Mouse (Mus musculus) hindbrain, embryonic 14.5 days (tissue): ENCODE data around the gene Fbxo48. TPM values are rescaled to one million over a fixed set of nuclear protein-coding genes. Genes with fewer than 3 reads are reported as not detected.

Experiments used
- ATAC-seq: fragments of 200-750 bp; cut with Nextera tagmentation; 2 replicates; pipeline ENCODE4 v1.8.0; 2017; ENCODE audit warnings: moderate number of reproducible peaks, mild to moderate bottlenecking, moderate TSS enrichment, moderate library complexity; ENCODE audit not compliant: low FRiP score
- DNase-seq: peaks from one replicate; pipeline ENCODE4 v3.0.0-alpha.2; 2015; ENCODE audit warnings: low spot score
- H3K27ac ChIP-seq: fragments of 300-500 bp; sonication (generic); 2 replicates; pipeline ENCODE4 v1.5.1; 2014; ENCODE audit warnings: mild to moderate bottlenecking, moderate library complexity
- H3K27me3 ChIP-seq: fragments of 300-500 bp; sonication (generic); 2 replicates; pipeline ENCODE4 v1.6.1; 2014; ENCODE audit warnings: mild to moderate bottlenecking, low read length, mixed read lengths; ENCODE audit not compliant: control insufficient read depth, insufficient read depth
- H3K36me3 ChIP-seq: fragments of 300-500 bp; sonication (generic); replicated peaks from 2 replicates; pipeline ENCODE4 v1.6.1; 2014; ENCODE audit not compliant: control insufficient read depth, insufficient read depth
- H3K4me1 ChIP-seq: fragments of 300-500 bp; sonication (generic); replicated peaks from 2 replicates; pipeline ENCODE4 v1.6.1; 2014; ENCODE audit warnings: antibody characterized with exemption, low read length, mixed read lengths; ENCODE audit not compliant: control insufficient read depth, insufficient read depth
- H3K4me2 ChIP-seq: fragments of 300-500 bp; sonication (generic); replicated peaks from 2 replicates; pipeline ENCODE4 v1.6.1; 2014; ENCODE audit warnings: mild to moderate bottlenecking, moderate library complexity
- H3K4me3 ChIP-seq: fragments of 300-500 bp; sonication (generic); replicated peaks from 2 replicates; pipeline ENCODE4 v1.5.1; 2014; ENCODE audit warnings: mild to moderate bottlenecking, low read length
- H3K9ac ChIP-seq: fragments of 300-500 bp; sonication (generic); 2 replicates; pipeline ENCODE4 v1.6.1; 2014
- H3K9me3 ChIP-seq: fragments of 300-500 bp; sonication (generic); 2 replicates; pipeline ENCODE4 v1.6.1; 2016; ENCODE audit warnings: low read length; ENCODE audit not compliant: control insufficient read depth
- WGBS: fragments of 180-500 bp; shearing (Covaris S2); extraction: QIAGEN DNeasy Blood & Tissue Kit; methylation state at CpG from one replicate; pipeline ENCODE4 v1.1.7; 2014; 5-methylcytosine and 5-hydroxymethylcytosine counted together
- polyA plus RNA-seq: library from polyadenylated mRNA; unstranded; fragments of >200 nt; fragmentation: Nextera tagmentation; extraction: Ambion mirVana; gene quantifications from 2 replicates; pipeline ENCODE4 v1.2.1, GENCODE M21; 2014

The Fbxo48 gene
- polyA plus RNA-seq, 1 experiment from 2014 or later = 0.17 TPM

GRCm38 (mm10) chr11:16987745-16988328 is 36.7 kb downstream of the Fbxo48 start:
- no peak for DNase-seq
- 84% methylated on average over 6 of the region's 6 CpGs for WGBS
- H3K27ac ChIP-seq = no peak overlapping the region
- no peaks in the 10 kb centered on the region for H3K27me3 ChIP-seq
- no peaks in the 10 kb centered on the region for H3K36me3 ChIP-seq
- no peak overlapping the region for H3K4me2 ChIP-seq
- no peak overlapping the region for H3K9ac ChIP-seq
- no peaks in the 10 kb centered on the region for H3K4me1 ChIP-seq
- no peak overlapping the region for H3K4me3 ChIP-seq
- no peaks in the 10 kb centered on the region for H3K9me3 ChIP-seq
- no peak for ATAC-seq

GRCm38 (mm10) chr11:16989885-16990284 is 38.7 kb downstream of the Fbxo48 start:
- WGBS = 92% methylated on average over 5 of the region's 5 CpGs
- no peak for ATAC-seq

GRCm38 (mm10) chr11:16992880-16993279 is 41.7 kb downstream of the Fbxo48 start:
- no peak for DNase-seq
- Histone ChIP-seq H3K27ac (no peak overlapping the region), H3K27me3 (no peaks in the 10 kb centered on the region), H3K4me2 (no peak overlapping the region), H3K4me3 (no peak overlapping the region), H3K9ac (no peak overlapping the region), H3K9me3 (no peaks in the 10 kb centered on the region), H3K36me3 (no peaks in the 10 kb centered on the region), H3K4me1 (no peaks in the 10 kb centered on the region)
- no peak for ATAC-seq
- 90% methylated on average over 6 of the region's 6 CpGs for WGBS

More at GRCm38 (mm10) chr11:16989885-16990284, 38.7 kb downstream of the Fbxo48 start:
- no peaks in the 10 kb centered on the region for H3K9me3 ChIP-seq
- no peaks in the 10 kb centered on the region for H3K36me3 ChIP-seq
- no peak overlapping the region for H3K4me3 ChIP-seq
- H3K9ac ChIP-seq = no peak overlapping the region
- H3K27me3 ChIP-seq = no peaks in the 10 kb centered on the region
- DNase-seq = no peak
- H3K27ac ChIP-seq = no peak overlapping the region
- no peaks in the 10 kb centered on the region for H3K4me1 ChIP-seq
- no peak overlapping the region for H3K4me2 ChIP-seq

- no peaks in the 10 kb centered on the region for H3K4me1 ChIP-seq
- no peak overlapping the region for H3K9ac ChIP-seq
- H3K27ac ChIP-seq = no peak overlapping the region
- no peaks in the 10 kb centered on the region for H3K9me3 ChIP-seq
- no peak overlapping the region for H3K4me3 ChIP-seq
- H3K27me3 ChIP-seq = no peaks in the 10 kb centered on the region
- no peak overlapping the region for H3K4me2 ChIP-seq
- ATAC-seq = no peak
- no peak for DNase-seq
- H3K36me3 ChIP-seq = no peaks in the 10 kb centered on the region
Observed at GRCm38 (mm10) chr11:16996818-16997217, 45.6 kb downstream of the Fbxo48 start.

- ATAC-seq = no peak
- H3K36me3 ChIP-seq = no peaks in the 10 kb centered on the region
- no peaks in the 10 kb centered on the region for H3K4me1 ChIP-seq
Observed at GRCm38 (mm10) chr11:16997465-16997864, 46.3 kb downstream of the Fbxo48 start.

GRCm38 (mm10) chr11:16999387-16999786 is 48.2 kb downstream of the Fbxo48 start:
- no peak for DNase-seq
- Histone ChIP-seq H3K4me2 (no peak overlapping the region), H3K9ac (no peak overlapping the region), H3K27me3 (no peaks in the 10 kb centered on the region), H3K4me1 (no peaks in the 10 kb centered on the region), H3K27ac (no peak overlapping the region), H3K36me3 (no peaks in the 10 kb centered on the region), H3K4me3 (no peak overlapping the region), H3K9me3 (no peaks in the 10 kb centered on the region)
- 94% methylated on average over 4 of the region's 4 CpGs for WGBS
- ATAC-seq = no peak

More at GRCm38 (mm10) chr11:16997465-16997864, 46.3 kb downstream of the Fbxo48 start:
- Histone ChIP-seq H3K9me3 (no peaks in the 10 kb centered on the region), H3K27ac (no peak overlapping the region), H3K4me2 (no peak overlapping the region), H3K9ac (no peak overlapping the region), H3K4me3 (no peak overlapping the region), H3K27me3 (no peaks in the 10 kb centered on the region)
- DNase-seq = no peak

GRCm38 (mm10) chr11:16999933-17000332 is 48.8 kb downstream of the Fbxo48 start:
- no peak overlapping the region for H3K27ac ChIP-seq
- H3K4me3 ChIP-seq = no peak overlapping the region
- no peak overlapping the region for H3K9ac ChIP-seq
- no peak overlapping the region for H3K4me2 ChIP-seq
- no peaks in the 10 kb centered on the region for H3K27me3 ChIP-seq
- no peak for ATAC-seq
- DNase-seq = no peak
- no peaks in the 10 kb centered on the region for H3K36me3 ChIP-seq
- no peaks in the 10 kb centered on the region for H3K4me1 ChIP-seq
- no peaks in the 10 kb centered on the region for H3K9me3 ChIP-seq

- Histone ChIP-seq H3K4me1 (no peaks in the 10 kb centered on the region), H3K9ac (no peak overlapping the region), H3K27ac (no peak overlapping the region), H3K4me2 (no peak overlapping the region), H3K36me3 (no peaks in the 10 kb centered on the region), H3K27me3 (no peaks in the 10 kb centered on the region), H3K4me3 (no peak overlapping the region), H3K9me3 (no peaks in the 10 kb centered on the region)
- no peak for ATAC-seq
- 82% methylated on average over 9 of the region's 9 CpGs for WGBS
- DNase-seq = no peak
Observed at GRCm38 (mm10) chr11:17000353-17001334, 49.5 kb downstream of the Fbxo48 start.

GRCm38 (mm10) chr11:17002739-17003373 is 51.7 kb downstream of the Fbxo48 start:
- 88% methylated on average over 7 of the region's 7 CpGs for WGBS

More at GRCm38 (mm10) chr11:17002739-17003373, 51.7 kb downstream of the Fbxo48 start:
- ATAC-seq (no peak), DNase-seq (no peak)
- H3K9me3 ChIP-seq = no peaks in the 10 kb centered on the region
- H3K4me2 ChIP-seq = no peak overlapping the region
- H3K4me3 ChIP-seq = no peak overlapping the region
- no peaks in the 10 kb centered on the region for H3K36me3 ChIP-seq
- no peak overlapping the region for H3K27ac ChIP-seq
- H3K4me1 ChIP-seq = no peaks in the 10 kb centered on the region
- no peak overlapping the region for H3K9ac ChIP-seq
- H3K27me3 ChIP-seq = no peaks in the 10 kb centered on the region
